Mouse (Mus musculus) intestine, postnatal 0 days (tissue): ENCODE data around the gene Fancc. TPM values are rescaled to one million over a fixed set of nuclear protein-coding genes. Genes with fewer than 3 reads are reported as not detected.
A peak's percentile ranks its signal among the peaks of the same experiment; 100 is the strongest.

Experiments used
- ATAC-seq: fragments of 200-750 bp; cut with Nextera tagmentation; 2 replicates; pipeline ENCODE4 v1.8.0; 2017; ENCODE audit warnings: mild to moderate bottlenecking, moderate TSS enrichment, moderate library complexity
- H3K27ac ChIP-seq: fragments of 300-500 bp; sonication (generic); 2 replicates; pipeline ENCODE4 v1.5.1; 2014; ENCODE audit warnings: mild to moderate bottlenecking, low read depth, low read length, moderate library complexity
- H3K27me3 ChIP-seq: fragments of 300-500 bp; sonication (generic); replicated peaks from 2 replicates; pipeline ENCODE4 v1.6.1; 2014; ENCODE audit warnings: low read length, mixed read lengths; ENCODE audit not compliant: control insufficient read depth, insufficient read depth
- H3K36me3 ChIP-seq: fragments of 300-500 bp; sonication (generic); 2 replicates; pipeline ENCODE4 v1.6.1; 2014; ENCODE audit warnings: mild to moderate bottlenecking, moderate library complexity; ENCODE audit not compliant: control insufficient read depth, insufficient read depth
- H3K4me1 ChIP-seq: fragments of 300-500 bp; sonication (generic); replicated peaks from 2 replicates; pipeline ENCODE4 v1.6.1; 2014; ENCODE audit warnings: antibody characterized with exemption, low read length, mixed read lengths; ENCODE audit not compliant: control insufficient read depth, insufficient read depth
- H3K4me2 ChIP-seq: fragments of 300-500 bp; sonication (generic); replicated peaks from 2 replicates; pipeline ENCODE4 v1.6.1; 2014; ENCODE audit warnings: low read depth, mild to moderate bottlenecking, moderate library complexity
- H3K4me3 ChIP-seq: fragments of 300-500 bp; sonication (generic); 2 replicates; pipeline ENCODE4 v1.5.1; 2014; ENCODE audit warnings: low read depth, low read length
- H3K9ac ChIP-seq: fragments of 300-500 bp; sonication (generic); 2 replicates; pipeline ENCODE4 v1.6.1; 2014; ENCODE audit warnings: mild to moderate bottlenecking, low read depth, low read length
- H3K9me3 ChIP-seq: fragments of 300-500 bp; sonication (generic); 2 replicates; pipeline ENCODE4 v1.6.1; 2016; ENCODE audit warnings: mixed run types; ENCODE audit not compliant: control insufficient read depth
- CTCF ChIP-seq: sonication (generic); IDR thresholded peaks from 2 replicates; pipeline ENCODE4 v1.5.1; 2016; ENCODE audit warnings: low read depth, mild to moderate bottlenecking, control low read depth, antibody characterized with exemption, moderate library complexity
- WGBS: fragments of 180-500 bp; shearing (Covaris S2); extraction: QIAGEN DNeasy Blood & Tissue Kit; methylation state at CpG from one replicate; pipeline ENCODE4 v1.1.7; 2014; 5-methylcytosine and 5-hydroxymethylcytosine counted together
- polyA plus RNA-seq: library from polyadenylated mRNA; unstranded; fragments of >200 nt; fragmentation: Nextera tagmentation; extraction: Ambion mirVana; gene quantifications from 2 replicates; pipeline ENCODE4 v1.2.1, GENCODE M21; 2015

Fancc gene
- polyA plus RNA-seq, 1 experiment from 2014 or later: 5.1 TPM

- 77% methylated on average over 5 of the region's 5 CpGs for WGBS
- Histone ChIP-seq H3K27ac (no peak overlapping the region), H3K9ac (no peak overlapping the region), H3K4me2 (no peak overlapping the region), H3K9me3 (no peaks in the 10 kb centered on the region), H3K4me3 (no peak overlapping the region), H3K4me1 (no peaks in the 10 kb centered on the region), H3K27me3 (no peaks in the 10 kb centered on the region), H3K36me3 (peaks cover 48% of the 10 kb centered on the region)
- TF ChIP-seq CTCF: peak; percentile 41
- 0 out of 2 replicates have a peak, but pooled peaks have one; percentile 11 for ATAC-seq
These were observed 10.7 kb upstream of the Fancc start for GRCm38 (mm10) chr13:63507821-63508220.

GRCm38 (mm10) chr13:63507001-63507556 lies 10.0 kb upstream of the Fancc start:
- H3K27ac ChIP-seq: no peak overlapping the region
- no peak for ATAC-seq
- no peak overlapping the region for H3K4me3 ChIP-seq
- 78% methylated on average over 6 of the region's 6 CpGs for WGBS
- no peak overlapping the region for H3K9ac ChIP-seq
- no peak for TF ChIP-seq CTCF
- H3K4me1 ChIP-seq: no peaks in the 10 kb centered on the region
- H3K4me2 ChIP-seq: no peak overlapping the region
- peaks cover 41% of the 10 kb centered on the region for H3K36me3 ChIP-seq
- H3K27me3 ChIP-seq: no peaks in the 10 kb centered on the region
- H3K9me3 ChIP-seq: no peaks in the 10 kb centered on the region

GRCm38 (mm10) chr13:63506364-63506763 lies 9.3 kb upstream of the Fancc start:
- no peak overlapping the region for H3K27ac ChIP-seq
- no peak for ATAC-seq
- H3K9ac ChIP-seq: no peak overlapping the region
- H3K9me3 ChIP-seq: no peaks in the 10 kb centered on the region
- TF ChIP-seq CTCF: no peak
- H3K4me3 ChIP-seq: no peak overlapping the region
- peaks cover 34% of the 10 kb centered on the region for H3K36me3 ChIP-seq
- 26% methylated on average over 1 of the region's 1 CpGs for WGBS
- no peaks in the 10 kb centered on the region for H3K27me3 ChIP-seq
- H3K4me2 ChIP-seq: no peak overlapping the region
- H3K4me1 ChIP-seq: no peaks in the 10 kb centered on the region

GRCm38 (mm10) chr13:63502391-63502790 lies 5.3 kb upstream of the Fancc start:
- H3K36me3 ChIP-seq: no peaks in the 10 kb centered on the region
- ATAC-seq: no peak

GRCm38 (mm10) chr13:63499489-63499888 lies 2.4 kb upstream of the Fancc start:
- 50% methylated on average over 2 of the region's 2 CpGs for WGBS
- no peak overlapping the region for H3K4me3 ChIP-seq
- H3K36me3 ChIP-seq: no peaks in the 10 kb centered on the region
- ATAC-seq: no peak
- H3K9ac ChIP-seq: no peak overlapping the region
- TF ChIP-seq CTCF: no peak
- no peaks in the 10 kb centered on the region for H3K27me3 ChIP-seq
- H3K4me2 ChIP-seq: no peak overlapping the region
- no peaks in the 10 kb centered on the region for H3K4me1 ChIP-seq
- H3K9me3 ChIP-seq: no peaks in the 10 kb centered on the region
- no peak overlapping the region for H3K27ac ChIP-seq

More at GRCm38 (mm10) chr13:63502391-63502790, 5.3 kb upstream of the Fancc start:
- no peaks in the 10 kb centered on the region for H3K27me3 ChIP-seq
- no peaks in the 10 kb centered on the region for H3K9me3 ChIP-seq
- no peak overlapping the region for H3K9ac ChIP-seq
- WGBS: 87% methylated on average over 2 of the region's 2 CpGs
- H3K4me3 ChIP-seq: no peak overlapping the region
- peak; percentile 29; the same call in 1 of the 2 replicates for TF ChIP-seq CTCF
- H3K4me1 ChIP-seq: no peaks in the 10 kb centered on the region
- no peak overlapping the region for H3K27ac ChIP-seq
- H3K4me2 ChIP-seq: no peak overlapping the region

- no peaks in the 10 kb centered on the region for H3K36me3 ChIP-seq
- H3K9me3 ChIP-seq: no peaks in the 10 kb centered on the region
- no peak for TF ChIP-seq CTCF
- no peaks in the 10 kb centered on the region for H3K4me1 ChIP-seq
- no peaks in the 10 kb centered on the region for H3K27me3 ChIP-seq
- H3K27ac ChIP-seq: no peak overlapping the region
- H3K4me2 ChIP-seq: no peak overlapping the region
- no peak overlapping the region for H3K9ac ChIP-seq
- no peak for ATAC-seq
- WGBS: 70% methylated on average over 7 of the region's 7 CpGs
- no peak overlapping the region for H3K4me3 ChIP-seq
These were observed 9.4 kb downstream of the Fancc start for GRCm38 (mm10) chr13:63487707-63488042.
